Mouse (Mus musculus) bone marrow macrophage, adult 2 months (primary cell): ENCODE data around the gene Rcan1.

Experiments used
- CTCF ChIP-seq: IDR thresholded peaks from 2 replicates; pipeline ENCODE4 v1.5.1; 2012; ENCODE audit warnings: low read depth, mild to moderate bottlenecking, low read length, moderate library complexity
- POLR2A ChIP-seq: IDR thresholded peaks from 2 replicates; pipeline ENCODE4 v1.6.1; 2012; ENCODE audit warnings: mild to moderate bottlenecking, low read depth, low read length, borderline replicate concordance

DNA sequence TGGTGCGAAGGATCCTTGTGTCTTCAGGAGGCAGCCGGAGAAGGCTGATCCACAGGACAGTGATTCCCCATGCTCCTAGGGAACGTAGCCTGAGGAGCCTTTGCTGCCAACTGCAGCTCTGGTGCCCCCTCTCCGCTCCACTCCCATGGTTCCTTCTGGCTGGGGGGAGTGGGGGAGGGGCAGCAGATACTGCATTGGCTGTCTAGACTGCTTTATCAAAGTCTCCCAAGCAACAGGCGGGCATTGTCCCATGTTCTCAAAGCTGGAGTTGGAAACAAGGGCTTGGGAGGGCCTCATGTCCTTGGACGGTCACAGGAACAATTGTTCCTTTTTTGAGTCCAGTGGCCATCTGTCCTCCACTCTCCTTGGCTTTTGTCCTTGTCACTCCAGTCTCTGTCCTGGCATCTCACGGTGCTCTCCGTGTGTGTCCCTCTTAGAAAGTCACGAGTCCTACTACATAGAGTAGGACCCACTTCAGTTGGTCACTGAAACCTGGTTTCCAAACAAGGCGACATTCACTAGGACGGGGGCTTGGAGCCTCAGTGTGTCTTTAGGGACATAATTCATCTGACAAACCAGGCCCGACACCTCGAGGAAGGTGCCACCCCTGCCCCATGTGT lies 124.3 kb downstream of the Rcan1 start:
- TF ChIP-seq POLR2A (no peak), CTCF (no peak)
